Mouse (Mus musculus): ENCODE data around the gene Coq9. TPM values are rescaled to one million over a fixed set of nuclear protein-coding genes. Genes with fewer than 3 reads are reported as not detected.
A peak's percentile ranks its signal among the peaks of the same experiment; 100 is the strongest.

Coq9 gene
- total and polyA plus RNA-seq, 2 experiments from 2014 or later, result 52.6 to 87.3 TPM

GRCm38 (mm10) chr8:94810855-94811254, 27.3 kb upstream of the Coq9 start:
- WGBS, result 80% methylated on average over 5 of the region's 5 CpGs
- H3K27ac ChIP-seq (ENCODE audit: low read depth, low read length), result no peak overlapping the region
- H3K4me1 ChIP-seq (ENCODE audit: insufficient read depth), result peaks cover 6% of the 10 kb centered on the region; the same call in 1 of the 2 replicates
- no peaks in the 10 kb centered on the region for H3K36me3 ChIP-seq (ENCODE audit: insufficient read depth)
- ATAC-seq (no peak), DNase-seq (no peak)
- H3K9ac ChIP-seq, result no peak overlapping the region
- no peaks in the 10 kb centered on the region for H3K9me3 ChIP-seq (ENCODE audit: low read length)
- H3K4me2 ChIP-seq (ENCODE audit: low read depth), result no peak overlapping the region
- H3K4me3 ChIP-seq (ENCODE audit: low read depth, low read length), result no peak overlapping the region
- no peak for TF ChIP-seq CTCF (IDR thresholded peaks at IDR 0.05; ENCODE audit: low read depth)
- H3K27me3 ChIP-seq (ENCODE audit: insufficient read depth, low read length), result no peaks in the 10 kb centered on the region

- H3K4me2 ChIP-seq (ENCODE audit: low read depth), result no peak overlapping the region
- ATAC-seq, result no peak
- H3K36me3 ChIP-seq (ENCODE audit: insufficient read depth), result no peaks in the 10 kb centered on the region
- H3K4me1 ChIP-seq (ENCODE audit: insufficient read depth), result peaks cover 6% of the 10 kb centered on the region; the same call in 1 of the 2 replicates
- no peaks in the 10 kb centered on the region for H3K9me3 ChIP-seq (ENCODE audit: low read length)
- no peak for DNase-seq
- no peak overlapping the region for H3K9ac ChIP-seq
- 80% methylated on average over 6 of the region's 6 CpGs for WGBS
- H3K27me3 ChIP-seq (ENCODE audit: insufficient read depth, low read length), result no peaks in the 10 kb centered on the region
- no peak overlapping the region for H3K27ac ChIP-seq (ENCODE audit: low read depth, low read length)
- H3K4me3 ChIP-seq (ENCODE audit: low read depth, low read length), result no peak overlapping the region
- no peak for TF ChIP-seq CTCF (IDR thresholded peaks at IDR 0.05; ENCODE audit: low read depth)
Observed at GRCm38 (mm10) chr8:94811654-94812053, 26.5 kb upstream of the Coq9 start.

GRCm38 (mm10) chr8:94812645-94813098, 25.4 kb upstream of the Coq9 start:
- H3K36me3 ChIP-seq (ENCODE audit: insufficient read depth), result no peaks in the 10 kb centered on the region
- no peaks in the 10 kb centered on the region for H3K27me3 ChIP-seq (ENCODE audit: insufficient read depth, low read length)
- peak overlapping the region; percentile 12; the same call in 1 of the 2 replicates for H3K4me3 ChIP-seq (ENCODE audit: low read depth, low read length)
- H3K4me1 ChIP-seq (ENCODE audit: insufficient read depth), result peaks cover 6% of the 10 kb centered on the region; the same call in 1 of the 2 replicates
- H3K9me3 ChIP-seq (ENCODE audit: low read length), result no peaks in the 10 kb centered on the region
- peak overlapping the region; percentile 39 for H3K4me2 ChIP-seq (ENCODE audit: low read depth)
- WGBS, result 18% methylated on average over 6 of the region's 6 CpGs
- peak; percentile 82 for TF ChIP-seq CTCF (IDR thresholded peaks at IDR 0.05; ENCODE audit: low read depth)
- peak; percentile 90 for ATAC-seq
- H3K9ac ChIP-seq, result peak overlapping the region; percentile 55
- peak; percentile 96 for DNase-seq
- peak overlapping the region; percentile 66 for H3K27ac ChIP-seq (ENCODE audit: low read depth, low read length)

- Histone ChIP-seq H3K27ac (ENCODE audit: low read depth, low read length) (no peak overlapping the region), H3K4me1 (ENCODE audit: insufficient read depth) (peaks cover 6% of the 10 kb centered on the region; the same call in 1 of the 2 replicates), H3K27me3 (ENCODE audit: insufficient read depth, low read length) (no peaks in the 10 kb centered on the region), H3K4me3 (ENCODE audit: low read depth, low read length) (no peak overlapping the region), H3K4me2 (ENCODE audit: low read depth) (no peak overlapping the region), H3K9ac (no peak overlapping the region), H3K36me3 (ENCODE audit: insufficient read depth) (no peaks in the 10 kb centered on the region; the same call in 1 of the 2 replicates), H3K9me3 (ENCODE audit: low read length) (no peaks in the 10 kb centered on the region)
- 0% methylated on average over 1 of the region's 1 CpGs for WGBS
- DNase-seq (peak; percentile 39), ATAC-seq (no peak)
- peak; percentile 64 for TF ChIP-seq CTCF (IDR thresholded peaks at IDR 0.05; ENCODE audit: low read depth)
Observed at GRCm38 (mm10) chr8:94814556-94814955, 23.6 kb upstream of the Coq9 start.

- Histone ChIP-seq H3K27me3 (ENCODE audit: insufficient read depth, low read length) (no peaks in the 10 kb centered on the region), H3K9me3 (ENCODE audit: low read length) (no peaks in the 10 kb centered on the region), H3K27ac (ENCODE audit: low read depth, low read length) (no peak overlapping the region), H3K9ac (no peak overlapping the region), H3K4me3 (ENCODE audit: low read depth, low read length) (no peak overlapping the region), H3K4me1 (ENCODE audit: insufficient read depth) (no peaks in the 10 kb centered on the region), H3K36me3 (ENCODE audit: insufficient read depth) (peaks cover 4% of the 10 kb centered on the region), H3K4me2 (ENCODE audit: low read depth) (no peak overlapping the region)
- ATAC-seq, result no peak
- 95% methylated on average over 11 of the region's 11 CpGs for WGBS
- TF ChIP-seq CTCF (IDR thresholded peaks at IDR 0.05; ENCODE audit: low read depth), result no peak
- no peak for DNase-seq
Observed at GRCm38 (mm10) chr8:94817933-94818332, 20.2 kb upstream of the Coq9 start.

- 83% methylated on average over 6 of the region's 6 CpGs for WGBS
- no peak overlapping the region for H3K4me2 ChIP-seq (ENCODE audit: low read depth)
- H3K4me3 ChIP-seq (ENCODE audit: low read depth, low read length), result no peak overlapping the region
- ATAC-seq, result no peak
- no peaks in the 10 kb centered on the region for H3K9me3 ChIP-seq (ENCODE audit: low read length)
- H3K4me1 ChIP-seq (ENCODE audit: insufficient read depth), result no peaks in the 10 kb centered on the region
- H3K9ac ChIP-seq, result no peak overlapping the region
- no peak overlapping the region for H3K27ac ChIP-seq (ENCODE audit: low read depth, low read length)
- H3K36me3 ChIP-seq (ENCODE audit: insufficient read depth), result peaks cover 22% of the 10 kb centered on the region
- H3K27me3 ChIP-seq (ENCODE audit: insufficient read depth, low read length), result no peaks in the 10 kb centered on the region
- TF ChIP-seq CTCF (IDR thresholded peaks at IDR 0.05; ENCODE audit: low read depth), result no peak
- DNase-seq, result no peak
Observed at GRCm38 (mm10) chr8:94819671-94820179, 18.4 kb upstream of the Coq9 start.

- Histone ChIP-seq H3K9me3 (ENCODE audit: low read length) (no peaks in the 10 kb centered on the region), H3K27ac (ENCODE audit: low read depth, low read length) (no peak overlapping the region), H3K36me3 (ENCODE audit: insufficient read depth) (peaks cover 28% of the 10 kb centered on the region), H3K4me2 (ENCODE audit: low read depth) (no peak overlapping the region), H3K27me3 (ENCODE audit: insufficient read depth, low read length) (no peaks in the 10 kb centered on the region), H3K9ac (no peak overlapping the region), H3K4me1 (ENCODE audit: insufficient read depth) (no peaks in the 10 kb centered on the region), H3K4me3 (ENCODE audit: low read depth, low read length) (no peak overlapping the region)
- DNase-seq (no peak), ATAC-seq (no peak)
- 82% methylated on average over 7 of the region's 7 CpGs for WGBS
- TF ChIP-seq CTCF (IDR thresholded peaks at IDR 0.05; ENCODE audit: low read depth), result no peak
Observed at GRCm38 (mm10) chr8:94820553-94820952, 17.6 kb upstream of the Coq9 start.
